Mouse (Mus musculus): ENCODE data around the gene Hoxd8.

Hoxd8 gene

DNA sequence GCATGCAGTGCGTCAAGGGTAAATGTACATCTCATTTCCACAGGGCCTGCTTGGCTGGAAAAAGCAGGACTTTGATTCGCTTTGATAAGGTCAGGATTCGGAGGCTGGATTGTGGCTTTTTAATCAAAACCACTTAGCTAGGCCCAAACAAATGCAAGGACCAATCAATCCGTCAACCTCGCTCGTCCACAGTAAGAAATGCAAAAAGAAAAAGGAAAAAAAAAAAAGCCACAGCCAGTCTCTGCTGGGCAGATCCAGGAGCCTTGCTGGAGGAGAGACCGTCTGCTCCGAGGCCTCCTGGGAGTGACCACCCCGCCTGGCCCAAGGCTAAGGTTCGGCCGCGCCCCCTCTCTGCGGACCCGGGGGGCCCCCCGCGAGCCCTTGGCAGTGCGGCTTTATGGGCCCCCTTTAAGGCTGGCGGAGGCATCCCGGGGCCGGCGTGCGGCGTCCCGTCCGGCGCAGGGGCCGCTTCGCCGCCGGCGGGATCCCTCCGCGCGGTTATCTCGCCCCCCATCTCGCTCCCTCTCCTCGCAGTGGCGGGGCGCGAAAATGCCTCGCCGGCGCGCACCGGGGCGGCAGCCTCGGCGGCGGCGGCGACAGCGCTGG lies at the start of gene Hoxd8:
Hoxd8 (plus strand) TSS at position 223 of the 606 bp plus-strand sequence.
- DNase-seq: no peak

DNA sequence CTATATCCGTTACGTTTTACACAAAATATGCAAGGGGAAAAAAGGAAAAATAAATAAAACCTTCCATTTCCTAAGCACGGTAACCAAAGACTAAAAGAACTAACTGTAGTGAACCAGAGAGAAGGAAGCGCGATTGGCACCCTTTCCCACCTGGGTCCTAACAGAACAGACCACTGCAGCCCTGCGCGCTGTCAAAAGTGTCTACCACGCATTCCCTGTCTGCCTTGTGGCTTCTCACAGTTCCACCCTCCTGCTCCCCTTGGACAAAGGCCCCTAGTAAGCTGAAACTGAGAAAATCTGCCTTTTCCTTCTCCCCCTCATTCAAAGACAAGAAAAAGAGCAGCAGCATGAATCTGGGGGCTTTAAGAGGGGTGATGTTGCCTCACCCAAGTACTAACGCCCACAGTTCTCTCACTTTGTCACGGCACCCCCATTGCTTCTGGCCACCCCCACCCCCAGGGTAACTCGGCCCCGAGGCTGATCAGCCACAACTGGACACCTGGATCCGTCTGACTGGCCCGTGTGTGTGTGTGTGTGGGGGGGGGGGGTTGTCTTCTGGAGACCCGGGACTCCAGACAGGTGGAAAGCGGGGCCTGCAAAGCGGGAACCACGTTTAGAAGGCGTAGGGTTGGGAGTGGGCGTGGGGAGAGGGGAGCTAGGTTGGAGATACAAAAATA lies 49.5 kb upstream of the Hoxd8 start:
- no peak for DNase-seq

DNA sequence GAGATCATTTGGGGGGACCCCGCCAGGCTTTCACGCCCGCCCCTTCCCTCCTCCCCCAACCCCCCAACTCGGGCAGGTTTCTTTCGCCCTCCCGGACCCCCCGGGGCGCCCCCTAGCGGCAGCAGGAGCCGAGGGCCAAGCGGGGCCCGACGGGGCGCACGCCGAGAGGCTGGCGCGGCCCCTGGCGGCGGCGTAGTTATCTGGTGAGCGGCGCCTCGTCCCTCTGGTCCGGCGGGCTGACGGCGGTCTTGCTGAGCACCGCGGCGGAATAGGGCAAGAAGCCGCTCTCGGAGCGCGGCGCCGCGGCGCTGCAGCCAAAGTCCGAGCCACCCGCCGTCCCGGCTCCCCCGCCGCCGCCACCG lies 49.0 kb upstream of the Hoxd8 start:
- DNase-seq: no peak

DNA sequence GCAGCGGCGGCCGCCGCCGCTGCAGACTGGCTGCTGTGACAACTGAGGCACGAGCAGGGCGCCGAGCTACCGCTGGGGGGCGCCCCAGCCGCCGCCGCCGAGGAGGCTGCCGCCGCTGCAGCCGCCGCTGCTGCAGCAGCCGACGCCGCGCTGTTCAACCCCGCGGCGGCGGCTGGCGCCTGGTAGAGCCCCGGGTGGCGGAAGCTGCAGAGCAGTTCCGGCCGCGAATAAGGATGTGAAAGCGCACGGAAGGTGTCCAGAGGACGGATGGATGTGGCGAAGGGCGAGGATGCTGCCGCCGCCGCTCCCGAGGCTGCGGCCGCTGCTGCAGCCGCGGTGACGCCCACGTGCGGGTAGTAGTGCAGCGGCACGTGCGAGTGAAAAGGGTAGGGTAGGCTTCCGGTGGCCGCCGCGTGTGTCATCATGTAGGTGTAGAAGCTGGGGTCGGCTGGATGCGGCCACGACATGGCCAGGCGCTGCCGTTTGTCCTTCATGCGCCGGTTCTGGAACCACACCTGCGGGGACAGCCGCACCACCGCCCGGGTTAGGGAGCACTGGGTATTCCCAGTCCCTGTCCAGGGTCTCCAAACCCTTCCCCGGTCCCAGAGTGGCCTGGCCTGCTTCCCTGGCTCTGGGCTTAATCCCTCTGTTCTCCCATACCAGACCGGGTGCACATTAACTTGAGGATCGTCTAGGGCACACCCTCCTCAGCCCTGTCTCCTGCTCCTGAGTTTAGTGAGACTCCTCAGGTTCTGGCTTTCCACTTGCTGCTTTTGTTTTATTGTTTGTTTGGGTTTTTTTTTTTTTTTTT lies 48.4 kb upstream of the Hoxd8 start:
- no peak for DNase-seq

DNA sequence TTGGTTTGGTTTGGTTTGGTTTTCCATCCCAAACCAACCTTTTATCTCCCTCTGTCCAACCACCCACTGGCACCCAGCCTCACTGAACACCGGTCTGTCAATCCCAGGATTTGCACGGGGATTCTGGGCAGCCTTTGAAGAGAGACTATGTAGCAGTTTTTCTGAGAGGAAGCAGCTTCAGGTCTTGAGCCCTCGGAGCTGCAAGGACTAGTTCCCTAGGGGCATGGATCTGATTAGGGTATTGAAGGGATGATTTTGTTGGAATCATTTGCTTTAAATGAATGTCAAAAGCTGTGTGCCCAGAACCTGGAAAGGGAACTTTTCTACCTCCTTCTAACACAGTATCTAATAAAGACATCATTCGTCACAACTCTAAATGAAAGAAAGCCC lies 47.8 kb upstream of the Hoxd8 start:
- DNase-seq: no peak

DNA sequence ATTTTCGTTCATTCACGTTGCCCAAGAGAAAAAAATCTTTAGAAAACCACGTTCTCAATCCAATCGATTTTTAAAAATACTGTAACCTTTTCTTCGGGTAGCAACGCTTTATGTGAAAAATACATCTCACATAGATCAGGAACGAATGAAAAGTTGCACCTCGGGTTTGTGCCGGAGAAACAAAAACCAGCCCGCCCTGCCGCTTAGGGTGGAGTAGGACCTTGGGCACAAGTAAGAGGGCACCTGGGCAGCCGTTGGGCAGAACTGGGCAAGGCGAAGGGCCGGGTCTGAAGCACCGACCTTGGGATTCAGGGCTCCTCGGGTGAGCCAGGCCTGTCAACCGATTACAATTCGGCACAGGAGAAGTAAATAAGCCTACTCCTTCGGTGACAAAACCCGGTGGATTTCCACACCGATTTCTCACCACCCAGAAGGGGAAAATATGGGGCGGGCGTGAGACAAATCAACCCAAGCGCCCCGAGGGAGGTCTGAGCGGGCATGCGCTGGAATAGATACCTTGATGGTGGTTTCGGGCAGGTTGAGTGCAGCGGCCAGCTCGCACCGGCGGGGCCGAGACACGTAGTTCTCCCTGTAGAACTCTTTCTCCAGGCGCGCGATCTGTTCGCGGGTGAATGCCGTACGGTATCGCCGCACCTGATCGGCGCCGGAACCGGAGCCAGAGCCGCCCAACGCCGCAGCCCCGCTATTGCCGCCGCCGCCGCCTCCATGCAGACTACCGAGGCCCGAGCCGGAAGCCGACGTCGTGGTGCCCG lies 47.0 kb upstream of the Hoxd8 start:
- DNase-seq: no peak

DNA sequence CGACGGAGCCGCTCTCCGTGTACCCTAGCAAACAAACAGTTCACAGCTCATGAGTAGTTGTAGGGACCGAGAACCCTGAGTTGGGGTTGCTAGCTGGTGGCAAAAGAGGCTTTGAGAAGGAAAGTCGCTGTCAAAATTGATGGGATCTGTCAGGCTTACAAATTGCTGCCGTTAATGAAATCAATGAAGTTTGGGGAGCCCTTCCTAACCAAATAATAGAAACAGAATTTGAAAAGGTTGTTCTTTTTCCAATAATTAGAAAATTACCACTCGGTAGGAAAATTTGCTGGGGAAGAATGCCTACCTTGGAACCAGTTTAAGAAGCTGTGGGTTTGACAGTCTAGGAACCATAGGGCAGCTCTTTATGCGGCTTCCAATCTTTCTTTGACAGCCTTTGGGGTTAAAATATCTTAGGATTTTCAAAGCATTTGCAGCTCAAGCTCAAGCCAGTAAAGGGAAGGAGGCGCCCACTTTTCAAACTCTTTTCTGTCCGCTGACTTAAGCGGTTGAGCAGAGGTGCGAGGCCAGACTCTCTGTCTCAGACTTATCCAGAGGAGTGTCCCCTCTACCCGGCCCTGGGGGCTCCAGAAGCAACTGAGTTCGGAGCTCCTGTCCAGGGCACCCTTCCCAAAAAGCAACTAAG lies 46.3 kb upstream of the Hoxd8 start:
- no peak for DNase-seq

DNA sequence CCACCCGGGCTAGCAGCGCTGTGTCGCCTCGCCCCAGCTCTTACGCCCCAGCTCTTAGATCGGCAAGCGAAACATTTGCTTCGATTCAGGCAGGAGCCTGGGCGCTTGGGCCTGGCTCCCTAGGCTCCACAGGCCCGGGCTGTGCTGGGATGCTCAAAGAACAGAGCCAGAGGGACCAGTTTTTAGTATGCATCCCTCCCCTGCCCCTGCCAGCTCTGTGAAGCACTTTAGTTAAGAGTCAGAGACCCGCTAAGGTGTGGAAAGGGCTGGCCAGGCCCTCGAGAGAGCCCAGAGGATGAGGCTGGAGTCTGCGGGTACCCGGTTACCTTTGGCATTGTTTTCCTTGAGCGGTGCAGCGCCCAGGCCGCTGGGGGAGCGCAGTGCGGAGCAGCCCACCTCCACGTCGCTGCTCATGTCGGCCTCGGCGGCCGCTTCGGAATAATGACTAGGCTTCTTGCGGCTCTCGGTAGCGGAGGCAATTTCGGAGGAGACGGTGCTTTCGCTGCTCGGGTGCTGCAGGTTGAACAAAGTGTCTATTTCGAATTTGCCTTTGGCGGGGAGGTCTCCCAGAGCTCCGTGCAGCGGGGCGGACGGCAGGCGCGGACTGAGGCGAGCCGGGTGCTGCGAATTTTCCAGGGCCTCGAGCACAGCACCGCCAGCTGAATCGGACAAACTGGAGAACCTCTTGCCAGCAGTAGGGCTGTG lies 45.6 kb upstream of the Hoxd8 start:
- DNase-seq: no peak

DNA sequence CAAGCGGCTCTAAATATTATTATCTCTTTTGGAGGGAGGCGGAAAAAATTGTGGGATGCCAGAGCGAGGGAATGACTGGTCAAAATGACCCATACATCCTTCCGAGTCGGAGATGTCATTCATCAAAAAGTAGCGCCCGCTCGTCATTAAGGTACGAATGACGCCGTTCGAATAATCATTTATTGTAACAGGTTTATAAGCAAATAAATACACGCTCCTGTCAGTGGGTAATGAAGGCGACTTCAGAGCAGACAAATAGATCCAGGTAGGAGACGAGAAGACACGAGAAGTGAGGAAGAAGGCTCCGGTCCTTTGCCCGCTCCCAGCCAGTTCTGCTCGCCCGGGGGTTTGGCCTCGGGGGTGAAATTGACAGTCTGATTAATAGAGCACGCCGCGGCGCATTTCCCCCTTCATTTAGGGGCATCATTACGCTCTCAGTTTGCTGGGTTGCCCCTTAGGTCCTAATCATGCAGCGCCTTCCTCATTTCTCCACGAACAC lies 44.9 kb upstream of the Hoxd8 start, which contains the start of gene Evx2:
Evx2 (minus strand) TSS at position 51 of the 499 bp plus-strand sequence.
- no peak for DNase-seq

DNA sequence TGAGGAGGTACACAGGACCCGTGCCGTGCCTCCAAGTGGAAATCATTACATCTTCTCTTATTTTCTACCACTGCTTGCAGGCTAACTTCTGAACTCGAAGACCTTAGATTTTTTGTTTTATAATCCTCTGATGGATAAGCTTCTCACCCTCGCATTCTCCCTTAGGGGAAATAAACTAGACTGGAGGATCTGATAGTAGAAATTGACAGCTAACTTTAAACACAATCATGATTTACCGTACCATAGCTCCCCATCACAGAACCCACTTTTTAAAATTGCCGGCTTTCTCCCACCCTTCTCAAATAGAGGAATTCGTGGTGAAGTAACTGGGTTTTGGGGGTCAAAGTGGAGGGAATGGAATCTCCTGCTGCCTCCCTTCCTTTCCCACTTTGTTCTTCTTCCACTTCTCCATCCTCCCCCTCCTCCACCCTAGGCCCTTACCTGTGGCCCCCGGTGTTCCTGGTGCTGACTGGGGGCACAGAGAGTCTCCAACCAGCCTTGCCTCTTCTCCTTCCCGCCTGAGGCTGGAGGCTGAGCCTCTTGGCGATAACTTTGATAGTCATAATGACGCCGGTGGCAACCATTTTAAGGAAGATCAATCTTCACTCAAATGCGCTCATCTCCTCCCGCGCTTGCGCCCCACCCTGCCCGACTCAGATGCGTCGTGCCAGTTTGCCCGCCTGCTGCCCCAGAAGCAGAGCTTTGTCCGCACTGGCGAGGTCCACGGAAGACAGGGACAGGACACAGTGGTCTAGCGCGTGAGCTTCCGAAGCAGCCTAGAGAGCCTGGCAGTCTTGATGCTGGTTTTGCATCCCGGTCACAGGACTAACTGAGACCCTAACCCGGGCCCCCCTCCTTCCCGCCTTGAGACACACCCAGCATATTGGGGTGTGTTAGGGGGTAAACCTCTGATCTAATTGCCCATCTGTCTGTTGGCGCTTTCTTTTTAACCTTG lies 43.7 kb upstream of the Hoxd8 start:
- DNase-seq: no peak

DNA sequence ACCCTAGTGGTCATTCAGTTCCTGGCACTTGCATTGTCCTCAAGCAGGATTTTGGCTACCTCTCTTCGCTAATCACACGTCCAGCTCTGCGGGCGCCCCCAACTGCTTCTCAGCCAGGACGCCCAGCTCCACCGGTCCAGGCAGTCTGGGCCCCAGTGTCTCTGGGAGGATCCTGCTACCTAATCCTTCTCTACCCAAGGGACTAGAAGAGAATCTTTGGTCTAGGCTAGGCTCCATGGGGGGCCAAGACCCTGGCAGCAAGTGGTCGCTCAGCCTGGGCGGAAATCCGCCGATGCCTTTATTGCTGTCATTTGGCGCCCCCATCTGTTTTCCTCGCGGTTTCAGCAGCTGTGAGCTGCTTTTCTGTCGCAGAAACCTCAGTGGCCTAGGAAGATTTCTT lies 42.7 kb upstream of the Hoxd8 start:
- no peak for DNase-seq

DNA sequence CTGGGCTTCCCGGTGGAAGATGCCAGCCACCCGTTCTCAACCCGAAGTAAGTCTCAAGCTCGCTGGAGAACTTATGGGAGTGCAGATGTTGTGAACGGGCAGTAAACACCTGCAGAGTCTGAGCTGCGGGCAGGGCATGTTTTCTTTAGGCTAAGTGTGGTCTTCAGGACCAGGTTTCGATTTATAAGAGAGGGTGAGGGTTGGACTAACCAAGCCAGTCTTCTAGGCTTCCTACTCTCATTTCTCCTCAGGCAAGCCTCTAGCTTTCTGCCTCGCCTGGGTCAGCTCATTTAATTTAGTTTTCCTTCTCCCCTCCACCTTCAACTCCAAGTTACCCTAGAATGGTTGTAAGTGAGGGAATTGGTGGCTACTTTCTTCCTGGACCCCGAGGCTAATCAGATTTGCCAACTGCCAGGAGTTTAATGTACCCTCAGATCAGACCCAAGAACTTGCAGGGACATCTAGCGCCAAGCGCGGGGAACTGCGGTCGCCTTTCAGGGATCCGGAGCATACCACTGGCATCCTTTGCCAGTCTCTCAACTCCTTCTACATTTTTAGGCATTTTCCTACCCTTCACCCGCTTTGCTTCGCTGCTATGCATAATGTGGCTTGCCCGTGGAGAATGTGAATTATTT lies 41.0 kb upstream of the Hoxd8 start:
- DNase-seq: no peak

DNA sequence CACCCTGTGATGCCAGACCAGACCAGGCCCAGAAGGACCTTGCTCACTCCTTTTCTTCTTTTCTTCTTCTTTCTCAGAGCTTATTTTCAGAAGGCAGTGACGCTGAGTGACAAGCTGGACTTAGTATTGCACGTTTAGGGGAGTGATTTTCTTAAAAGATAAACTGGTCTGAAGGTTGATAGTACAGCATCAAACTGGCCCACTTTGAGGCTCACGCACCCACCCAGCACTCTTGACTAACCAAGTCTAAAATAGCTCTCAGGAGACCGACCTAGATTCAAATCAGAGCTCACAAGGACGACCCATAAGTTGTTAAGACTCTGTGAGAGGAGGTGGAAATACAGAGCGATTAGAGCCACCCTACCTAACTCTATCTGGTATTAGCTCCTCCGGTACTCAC lies 38.0 kb upstream of the Hoxd8 start:
- DNase-seq: no peak

DNA sequence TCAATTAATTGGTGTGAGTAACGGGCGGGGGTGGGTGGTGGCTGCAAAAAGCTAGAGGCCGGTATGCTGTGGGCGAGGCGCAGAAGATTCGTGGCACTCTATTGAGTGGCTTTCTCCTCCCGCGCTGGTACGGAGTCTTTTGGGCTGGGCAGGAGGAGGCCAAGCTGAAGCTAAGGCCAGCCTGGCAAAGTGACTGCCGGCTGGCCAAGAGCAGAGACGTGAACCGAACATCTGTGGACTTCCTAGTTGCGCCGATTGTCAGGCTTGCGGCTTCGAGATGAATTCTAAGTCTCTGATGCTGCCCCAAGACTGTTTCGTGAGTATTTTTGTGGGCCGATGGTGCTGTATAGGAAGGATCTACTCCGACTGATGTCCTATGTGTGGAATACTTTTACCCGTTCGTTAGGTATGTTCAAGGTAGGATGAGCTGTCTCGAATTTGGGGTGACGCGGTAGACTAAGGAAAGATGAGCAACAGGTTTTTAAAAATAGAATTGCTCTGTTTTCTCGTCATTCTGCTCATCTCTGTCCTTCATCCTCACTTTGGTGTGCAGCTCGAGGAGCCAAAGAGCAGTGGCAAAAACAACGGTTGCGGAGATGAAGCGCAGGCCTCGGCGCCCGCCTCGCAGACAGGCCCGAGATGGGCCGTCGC lies 37.1 kb upstream of the Hoxd8 start:
- DNase-seq: no peak

DNA sequence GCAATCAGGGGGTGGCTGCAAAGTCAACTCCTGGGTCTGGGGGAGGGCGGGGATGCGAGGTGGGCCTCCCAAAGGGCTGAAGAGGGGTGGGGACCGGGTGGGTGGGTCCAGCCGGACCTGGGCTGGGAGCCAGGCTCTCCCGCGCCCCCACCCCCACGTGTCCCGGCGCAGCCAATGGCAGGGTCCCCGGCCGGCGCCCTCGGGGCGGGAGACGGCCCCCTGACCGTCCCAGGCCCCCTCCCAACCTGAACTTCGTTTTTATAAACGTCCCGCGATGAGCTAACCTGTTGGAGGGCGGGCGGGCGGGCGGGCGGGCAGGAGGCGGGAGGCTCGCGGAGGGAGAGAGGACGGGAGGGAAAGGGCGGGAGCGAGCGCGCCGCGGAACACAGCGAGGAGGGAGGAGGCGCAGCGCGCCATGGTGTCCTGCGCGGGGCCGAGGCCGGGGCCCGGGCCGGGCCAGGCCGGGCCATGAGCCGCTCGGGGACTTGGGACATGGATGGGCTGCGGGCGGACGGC lies 36.5 kb upstream of the Hoxd8 start, which contains the start of gene Hoxd13:
Hoxd13 (plus strand) TSS at position 469 of the 516 bp plus-strand sequence.
- DNase-seq: no peak

DNA sequence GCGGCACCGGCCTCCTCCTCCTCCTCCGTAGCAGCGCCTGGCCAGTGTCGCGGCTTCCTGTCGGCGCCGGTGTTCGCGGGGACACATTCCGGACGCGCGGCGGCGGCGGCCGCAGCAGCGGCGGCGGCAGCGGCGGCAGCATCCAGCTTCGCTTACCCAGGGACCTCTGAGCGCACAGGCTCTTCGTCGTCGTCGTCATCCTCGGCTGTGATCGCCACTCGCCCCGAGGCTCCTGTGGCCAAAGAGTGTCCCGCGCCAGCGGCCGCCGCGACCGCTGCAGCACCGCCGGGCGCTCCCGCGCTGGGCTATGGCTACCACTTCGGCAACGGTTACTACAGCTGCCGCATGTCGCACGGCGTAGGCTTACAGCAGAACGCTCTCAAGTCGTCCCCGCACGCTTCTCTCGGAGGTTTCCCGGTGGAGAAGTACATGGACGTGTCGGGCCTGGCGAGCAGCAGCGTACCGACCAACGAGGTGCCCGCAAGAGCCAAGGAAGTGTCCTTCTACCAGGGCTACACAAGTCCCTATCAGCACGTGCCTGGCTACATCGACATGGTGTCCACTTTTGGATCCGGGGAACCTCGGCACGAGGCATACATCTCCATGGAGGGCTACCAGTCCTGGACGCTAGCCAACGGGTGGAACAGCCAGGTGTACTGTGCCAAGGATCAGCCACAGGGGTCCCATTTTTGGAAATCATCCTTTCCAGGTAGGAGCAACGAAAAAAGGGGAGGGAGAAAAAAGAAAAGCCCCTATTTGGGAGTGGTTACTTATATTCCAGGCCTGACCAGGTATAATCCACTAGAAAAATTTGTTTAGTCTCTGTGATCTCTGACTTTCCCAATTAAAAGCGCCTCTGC lies 35.8 kb upstream of the Hoxd8 start:
- DNase-seq: no peak

DNA sequence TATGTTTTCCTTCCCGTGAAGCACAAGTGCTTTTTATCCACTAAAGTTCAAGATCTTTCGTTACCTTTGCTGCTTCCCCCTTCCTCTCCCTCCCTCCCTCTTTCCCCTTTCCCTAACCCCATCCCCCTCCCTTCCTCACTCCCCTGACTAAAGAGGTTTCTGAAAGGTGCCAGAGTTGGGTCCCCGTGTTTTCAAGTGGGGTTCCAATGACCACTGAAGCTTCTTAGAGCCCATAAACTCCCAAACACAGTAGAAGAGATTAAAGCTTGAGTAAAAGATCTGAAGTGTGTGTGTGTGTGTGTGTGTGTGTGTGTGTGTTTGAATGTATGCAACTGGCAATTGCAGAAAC lies 35.2 kb upstream of the Hoxd8 start:
- no peak for DNase-seq

DNA sequence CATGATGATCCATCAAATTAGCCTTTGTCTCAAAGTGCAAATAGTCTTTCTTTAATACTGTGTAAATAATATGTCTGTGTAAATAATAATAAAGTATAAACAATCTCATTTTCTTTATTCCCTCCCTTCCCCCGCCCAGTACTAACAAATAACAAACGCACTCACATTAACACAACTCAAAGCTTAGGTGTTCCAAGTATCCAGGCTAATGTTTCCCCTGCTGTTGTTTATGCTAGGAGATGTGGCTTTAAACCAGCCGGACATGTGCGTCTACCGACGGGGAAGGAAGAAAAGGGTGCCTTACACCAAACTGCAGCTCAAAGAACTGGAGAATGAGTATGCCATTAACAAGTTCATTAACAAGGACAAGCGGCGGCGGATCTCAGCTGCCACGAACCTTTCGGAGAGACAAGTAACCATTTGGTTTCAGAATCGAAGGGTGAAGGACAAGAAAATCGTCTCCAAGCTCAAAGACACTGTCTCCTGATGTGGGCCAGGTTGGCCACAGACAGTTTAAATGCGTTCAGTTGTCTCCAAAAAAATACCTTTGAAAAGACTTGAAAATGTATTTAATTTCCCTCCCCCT lies 34.7 kb upstream of the Hoxd8 start:
- no peak for DNase-seq
